Mouse (Mus musculus) lung, postnatal 0 days (tissue): ENCODE results near the gene 0610009B22Rik.

Source experiments
- CTCF ChIP-seq: IDR thresholded peaks from 2 replicates; pipeline ENCODE4 v1.5.1; 2016; ENCODE audit warnings: antibody characterized with exemption, mild to moderate bottlenecking
- EP300 ChIP-seq: IDR thresholded peaks from 2 replicates; pipeline ENCODE4 v1.6.1; 2016; ENCODE audit warnings: antibody characterized with exemption, mild to moderate bottlenecking, control low read depth

DNA sequence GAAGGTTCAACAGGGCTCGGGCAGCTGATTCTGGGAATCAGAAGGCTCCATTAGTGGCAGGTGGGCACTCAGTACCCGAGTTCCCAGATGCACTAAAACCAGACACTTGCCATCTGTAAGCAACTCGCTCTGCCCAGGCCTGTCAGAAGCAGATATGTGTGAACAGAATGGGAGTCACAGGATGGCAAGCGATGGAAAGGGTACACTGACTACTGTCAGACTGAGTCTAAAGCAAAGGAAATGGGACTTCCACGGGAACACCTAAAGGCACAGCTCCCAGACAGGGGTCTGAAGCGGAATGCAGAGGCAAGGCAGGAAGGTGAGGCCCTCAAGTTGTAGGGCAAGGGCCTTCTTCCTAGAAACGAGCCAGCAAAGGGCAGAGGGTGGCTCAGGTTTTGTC is 42.4 kb downstream of the 0610009B22Rik start:
- TF ChIP-seq CTCF (no peak), EP300 (no peak)
